Mouse (Mus musculus) myocyte (in vitro differentiated cells): ENCODE results near the gene Kcnj4. TPM values are rescaled to one million over a fixed set of nuclear protein-coding genes. Genes with fewer than 3 reads are reported as not detected.

Source experiments
- H3K27me3 ChIP-seq: one replicate; pipeline ENCODE4 v1.6.1; 2011; ENCODE audit not compliant: control insufficient read depth, insufficient read depth, insufficient read length
- H3K36me3 ChIP-seq: one replicate; pipeline ENCODE4 v1.6.1; 2011; ENCODE audit not compliant: control insufficient read depth, insufficient read depth
- H3K4me2 ChIP-seq: one replicate; pipeline ENCODE4 v1.6.1; 2011; ENCODE audit warnings: low read depth, control low read depth
- H3K4me3 ChIP-seq: one replicate; pipeline ENCODE4 v1.5.1; 2011; ENCODE audit warnings: mild to moderate bottlenecking, control low read depth, moderate library complexity
- H3K79me2 ChIP-seq: one replicate; pipeline ENCODE4 v1.6.1; 2011; ENCODE audit not compliant: control insufficient read depth, insufficient read depth
- H3ac ChIP-seq: one replicate; pipeline ENCODE4 v1.6.1; 2011; ENCODE audit not compliant: control insufficient read depth, insufficient read length
- CEBPB ChIP-seq: IDR thresholded peaks from 2 replicates; pipeline ENCODE4 v1.6.1; 2011; ENCODE audit warnings: mild to moderate bottlenecking, moderate library complexity; ENCODE audit not compliant: poor library complexity, insufficient read depth, severe bottlenecking
- E2F4 ChIP-seq: IDR thresholded peaks from one replicate; pipeline ENCODE4 v1.6.1; 2011; ENCODE audit warnings: mild to moderate bottlenecking, control low read depth, moderate library complexity; ENCODE audit not compliant: insufficient read depth
- MAX ChIP-seq: IDR thresholded peaks from one replicate; pipeline ENCODE4 v1.6.1; 2011; ENCODE audit warnings: low read depth, mild to moderate bottlenecking, control low read depth
- MYOD1 ChIP-seq, 3 experiments: IDR thresholded peaks; one replicate each; pipeline ENCODE4 v1.6.1; 2011; ENCODE audit warnings: control low read depth in 2 of 3, low read depth in 2 of 3, mild to moderate bottlenecking in 2 of 3, moderate library complexity in 1 of 3; ENCODE audit not compliant: insufficient read length in 2 of 3, control insufficient read depth in 1 of 3
- MYOG ChIP-seq, 3 experiments: IDR thresholded peaks; one replicate each; pipeline ENCODE4 v1.6.1; 2011; ENCODE audit warnings: control low read depth in 2 of 3, low read depth in 2 of 3, mild to moderate bottlenecking in 2 of 3; ENCODE audit not compliant: insufficient read length in 2 of 3, control insufficient read depth in 1 of 3, insufficient read depth in 1 of 3
- POLR2A ChIP-seq: IDR thresholded peaks from one replicate; pipeline ENCODE4 v1.6.1; 2011; ENCODE audit warnings: low read depth, mild to moderate bottlenecking, control low read depth, moderate library complexity; ENCODE audit not compliant: insufficient read length
- POLR2AphosphoS2 ChIP-seq: IDR thresholded peaks from one replicate; pipeline ENCODE4 v1.6.1; 2011; ENCODE audit warnings: low read depth, control low read depth; ENCODE audit not compliant: insufficient read length
- REST ChIP-seq: IDR thresholded peaks from one replicate; pipeline ENCODE4 v1.6.1; 2011; ENCODE audit warnings: mild to moderate bottlenecking, control low read depth, moderate library complexity; ENCODE audit not compliant: insufficient read depth, insufficient read length
- SRF ChIP-seq: IDR thresholded peaks from one replicate; pipeline ENCODE4 v1.6.1; 2011; ENCODE audit warnings: low read depth; ENCODE audit not compliant: control insufficient read depth, insufficient read length
- TCF3 ChIP-seq: IDR thresholded peaks from one replicate; pipeline ENCODE4 v1.6.1; 2011; ENCODE audit warnings: low read depth, control low read depth; ENCODE audit not compliant: insufficient read length
- USF1 ChIP-seq: IDR thresholded peaks from one replicate; pipeline ENCODE4 v1.6.1; 2011; ENCODE audit warnings: low read depth, mild to moderate bottlenecking, control low read depth, moderate library complexity
- polyA plus RNA-seq: library from polyadenylated mRNA; unstranded; fragments of >200 nt; fragmentation: generic; extraction: Trizol; gene quantifications from one replicate; pipeline ENCODE4 v1.2.1, GENCODE M21; 2012; ENCODE audit warnings: missing spikeins

Kcnj4 gene
- polyA plus RNA-seq, 1 experiment: 0.06 TPM

GRCm38 (mm10) chr15:79527991-79528639 is 23.1 kb upstream of the Kcnj4 start:
- Histone ChIP-seq H3K4me3 (no peak overlapping the region), H3ac (no peak overlapping the region), H3K27me3 (no peaks in the 10 kb centered on the region), H3K79me2 (peaks cover 3% of the 10 kb centered on the region), H3K4me2 (no peak overlapping the region), H3K36me3 (peaks cover 74% of the 10 kb centered on the region)
- TF ChIP-seq POLR2AphosphoS2: peak; percentile 78
- TF ChIP-seq MAX: no peak

GRCm38 (mm10) chr15:79527192-79527591 is 22.2 kb upstream of the Kcnj4 start:
- Histone ChIP-seq H3ac (no peak overlapping the region), H3K27me3 (no peaks in the 10 kb centered on the region), H3K4me2 (no peak overlapping the region), H3K79me2 (peaks cover under 1% of the 10 kb centered on the region), H3K36me3 (peaks cover 65% of the 10 kb centered on the region), H3K4me3 (no peak overlapping the region)
- TF ChIP-seq SRF: no peak
- TF ChIP-seq POLR2AphosphoS2: peak; percentile 94
- peak in 1 of 3 experiments; percentile 10 for TF ChIP-seq MYOD1 (IDR thresholded peaks at IDR 0.05; ENCODE audit: control insufficient read depth in 1 of 3, insufficient read length in 2 of 3, low read depth in 2 of 3)
- peak; percentile 55 for TF ChIP-seq POLR2A
- no peak for TF ChIP-seq MYOG (IDR thresholded peaks at IDR 0.05; ENCODE audit: control insufficient read depth in 1 of 3, insufficient read depth in 1 of 3, insufficient read length in 2 of 3, low read depth in 2 of 3)

GRCm38 (mm10) chr15:79525979-79526768 is 21.1 kb upstream of the Kcnj4 start:
- Histone ChIP-seq H3K79me2 (peaks cover 7% of the 10 kb centered on the region), H3K27me3 (no peaks in the 10 kb centered on the region), H3ac (no peak overlapping the region), H3K36me3 (peaks cover 55% of the 10 kb centered on the region), H3K4me3 (no peak overlapping the region), H3K4me2 (no peak overlapping the region)
- peak; percentile 57 for TF ChIP-seq POLR2AphosphoS2
- no peak for TF ChIP-seq MYOD1 (IDR thresholded peaks at IDR 0.05; ENCODE audit: control insufficient read depth in 1 of 3, insufficient read length in 2 of 3, low read depth in 2 of 3)
- no peak for TF ChIP-seq USF1

- Histone ChIP-seq H3K27me3 (no peaks in the 10 kb centered on the region), H3K79me2 (peaks cover 7% of the 10 kb centered on the region), H3K4me3 (no peak overlapping the region), H3K36me3 (peaks cover 51% of the 10 kb centered on the region), H3ac (no peak overlapping the region), H3K4me2 (no peak overlapping the region)
- TF ChIP-seq POLR2A: no peak
- no peak for TF ChIP-seq MYOD1 (IDR thresholded peaks at IDR 0.05; ENCODE audit: control insufficient read depth in 1 of 3, insufficient read length in 2 of 3, low read depth in 2 of 3)
- TF ChIP-seq E2F4: no peak
- peak; percentile 79 for TF ChIP-seq POLR2AphosphoS2
These were observed 20.5 kb upstream of the Kcnj4 start for GRCm38 (mm10) chr15:79525564-79525963.

GRCm38 (mm10) chr15:79519400-79520220 is 14.6 kb upstream of the Kcnj4 start:
- Histone ChIP-seq H3K79me2 (peaks cover 36% of the 10 kb centered on the region), H3K27me3 (no peaks in the 10 kb centered on the region), H3ac (no peak overlapping the region), H3K36me3 (no peaks in the 10 kb centered on the region), H3K4me3 (no peak overlapping the region), H3K4me2 (no peak overlapping the region)
- TF ChIP-seq POLR2AphosphoS2 (no peak), REST (no peak), POLR2A (no peak), MYOD1 (IDR thresholded peaks at IDR 0.05; ENCODE audit: control insufficient read depth in 1 of 3, insufficient read length in 2 of 3, low read depth in 2 of 3) (no peak), CEBPB (no peak), SRF (no peak), MAX (no peak), TCF3 (no peak)
